Mouse (Mus musculus) urinary bladder, adult 2 months (tissue): ENCODE results near the gene Senp3. TPM values are rescaled to one million over a fixed set of nuclear protein-coding genes. Genes with fewer than 3 reads are reported as not detected.
"Not testable (repeated sequence)": the region's sequence is repeated elsewhere in the genome, so short reads cannot be mapped to it uniquely, and the experiment has no call there.

Source experiments
- DNase-seq: peaks from one replicate; pipeline ENCODE4 v3.0.0; 2022; ENCODE audit warnings: low spot score
- polyA plus RNA-seq: library from polyadenylated mRNA; depleted of rRNA; stranded (reverse); fragments of >200 nt; gene quantifications from 2 replicates; pipeline ENCODE4 v1.2.3, GENCODE M21; 2012; rRNA removed

Senp3 gene
- polyA plus RNA-seq, 1 experiment, result 108 TPM

- DNase-seq, result no peak
These were observed 27.1 kb downstream of the Senp3 start for GRCm38 (mm10) chr11:69654760-69655159.

- DNase-seq, result no peak
These were observed 28.5 kb downstream of the Senp3 start for GRCm38 (mm10) chr11:69653399-69653798.

GRCm38 (mm10) chr11:69645860-69646259 is 36.0 kb downstream of the Senp3 start:
- no peak for DNase-seq

- no peak for DNase-seq
These were observed 46.4 kb downstream of the Senp3 start for GRCm38 (mm10) chr11:69635471-69635870.

GRCm38 (mm10) chr11:69633128-69633866 is 48.6 kb downstream of the Senp3 start:
- DNase-seq, result no peak

GRCm38 (mm10) chr11:69632284-69633089 is 49.4 kb downstream of the Senp3 start, which contains the start of gene Fxr2:
Fxr2 (plus strand) TSS chr11:69632990.
- peak; percentile 100 for DNase-seq

DNA sequence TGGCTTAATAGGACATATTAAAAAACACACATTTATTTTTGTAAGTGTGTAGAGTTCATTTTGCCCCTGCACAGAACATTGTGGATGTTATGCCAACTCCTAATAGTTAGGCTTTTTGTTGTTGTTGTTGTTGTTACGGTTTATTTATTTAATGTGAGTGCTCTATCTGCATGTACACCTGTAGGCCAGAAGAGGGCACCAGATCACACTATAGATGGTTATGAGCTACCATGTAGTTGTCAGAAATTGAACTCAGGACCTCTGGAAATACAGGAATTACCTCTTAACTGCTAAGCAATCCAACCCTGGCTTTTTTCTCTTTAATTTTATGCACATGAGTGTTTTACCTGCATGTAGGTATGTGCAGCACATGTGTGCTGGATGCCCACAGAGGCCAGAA is 52.1 kb downstream of the Senp3 start:
- no peak for DNase-seq

GRCm38 (mm10) chr11:69628286-69628685 is 53.6 kb downstream of the Senp3 start:
- DNase-seq, result peak; percentile 55

GRCm38 (mm10) chr11:69624339-69624738 is 57.5 kb downstream of the Senp3 start:
- not testable (repeated sequence) for DNase-seq

Other genes starting within 250 kb of the Senp3 start
- gene Dnah2, start 133.0 kb downstream of the Senp3 start, polyA plus RNA-seq, result 0.19 and 0.22 TPM in 2 replicates
- 0.99 and 1.1 TPM in 2 replicates for gene Efnb3, start 121.9 kb downstream of the Senp3 start, polyA plus RNA-seq
- gene Wrap53, start 101.8 kb downstream of the Senp3 start, polyA plus RNA-seq, result 7.2 and 7.3 TPM in 2 replicates
- 77.8 and 85.8 TPM in 2 replicates for gene Trp53, start 101.7 kb downstream of the Senp3 start, polyA plus RNA-seq
- 23.5 and 46.2 TPM in 2 replicates for gene Atp1b2, start 76.1 kb downstream of the Senp3 start, polyA plus RNA-seq
- gene Shbg, start 64.2 kb downstream of the Senp3 start, polyA plus RNA-seq, result not detected in 2 replicates
- gene Sat2, start 60.1 kb downstream of the Senp3 start, polyA plus RNA-seq, result 18.4 and 19.5 TPM in 2 replicates
- gene Fxr2, start 49.1 kb downstream of the Senp3 start, polyA plus RNA-seq, result 74.8 and 85.8 TPM in 2 replicates
- 33.7 and 43.5 TPM in 2 replicates for gene Sox15, start 26.8 kb downstream of the Senp3 start, polyA plus RNA-seq
- gene Mpdu1, start 19.4 kb downstream of the Senp3 start, polyA plus RNA-seq, result 62.0 and 86.7 TPM in 2 replicates
- 20.5 and 24.9 TPM in 2 replicates for gene Cd68, start 15.9 kb downstream of the Senp3 start, polyA plus RNA-seq
- 461 and 554 TPM in 2 replicates for gene Eif4a1, start 9.7 kb downstream of the Senp3 start, polyA plus RNA-seq
- 5.1 and 6.8 TPM in 2 replicates for gene Tnfsf13, start 3.7 kb upstream of the Senp3 start, polyA plus RNA-seq
- 85.4 and 87.0 TPM in 2 replicates for gene Tnfsf12, start 13.8 kb upstream of the Senp3 start, polyA plus RNA-seq
- 10.0 and 10.3 TPM in 2 replicates for gene Tnfsfm13, start 14.0 kb upstream of the Senp3 start, polyA plus RNA-seq
- 9.4 and 24.4 TPM in 2 replicates for gene Polr2a, start 76.6 kb upstream of the Senp3 start, polyA plus RNA-seq
- gene Slc35g3, start 79.9 kb upstream of the Senp3 start, polyA plus RNA-seq, result 0.07 TPM in 1 of 2 replicates, not detected in the other
- 35.6 and 46.1 TPM in 2 replicates for gene Zbtb4, start 83.8 kb upstream of the Senp3 start, polyA plus RNA-seq
- gene Chrnb1, start 113.9 kb upstream of the Senp3 start, polyA plus RNA-seq, result 15.6 and 25.0 TPM in 2 replicates
- gene Fgf11, start 119.8 kb upstream of the Senp3 start, polyA plus RNA-seq, result 6.3 and 7.2 TPM in 2 replicates
- 11.5 and 13.2 TPM in 2 replicates for gene Tmem102, start 123.5 kb upstream of the Senp3 start, polyA plus RNA-seq
- gene Gm39566, start 133.2 kb upstream of the Senp3 start, polyA plus RNA-seq, result not detected in 2 replicates
- not detected in 2 replicates for gene Spem2, start 136.4 kb upstream of the Senp3 start, polyA plus RNA-seq
- gene Spem1, start 140.1 kb upstream of the Senp3 start, polyA plus RNA-seq, result 0.55 and 0.71 TPM in 2 replicates
- gene Nlgn2, start 155.7 kb upstream of the Senp3 start, polyA plus RNA-seq, result 18.3 and 27.7 TPM in 2 replicates
- gene Tmem256, start 156.4 kb upstream of the Senp3 start, polyA plus RNA-seq, result 202 and 261 TPM in 2 replicates
- gene Plscr3, start 164.3 kb upstream of the Senp3 start, polyA plus RNA-seq, result 104 and 110 TPM in 2 replicates
- gene Tnk1, start 176.6 kb upstream of the Senp3 start, polyA plus RNA-seq, result 15.2 and 15.4 TPM in 2 replicates
- gene Tmem95, start 195.9 kb upstream of the Senp3 start, polyA plus RNA-seq, result not detected in 2 replicates
- 11.8 and 13.8 TPM in 2 replicates for gene Kctd11, start 199.3 kb upstream of the Senp3 start, polyA plus RNA-seq
- gene Acap1, start 213.5 kb upstream of the Senp3 start, polyA plus RNA-seq, result 2.0 and 2.5 TPM in 2 replicates
- gene 2810408A11Rik, start 218.9 kb upstream of the Senp3 start, polyA plus RNA-seq, result 1.1 and 1.3 TPM in 2 replicates
- gene Neurl4, start 219.0 kb upstream of the Senp3 start, polyA plus RNA-seq, result 43.4 and 47.8 TPM in 2 replicates
- gene Gps2, start 231.8 kb upstream of the Senp3 start, polyA plus RNA-seq, result 56.3 and 63.2 TPM in 2 replicates
- 565 and 624 TPM in 2 replicates for gene Eif5a, start 239.9 kb upstream of the Senp3 start, polyA plus RNA-seq